Mouse (Mus musculus) kidney, postnatal 0 days (tissue): ENCODE measurements around the gene Acot8. TPM values are rescaled to one million over a fixed set of nuclear protein-coding genes. Genes with fewer than 3 reads are reported as not detected.

Experiments
- ATAC-seq: fragments of 200-750 bp; cut with Nextera tagmentation; replicated peaks from 2 replicates; pipeline ENCODE4 v1.8.0; 2017; ENCODE audit warnings: low read depth, moderate number of reproducible peaks, moderate TSS enrichment, moderate library complexity; ENCODE audit not compliant: low FRiP score
- DNase-seq: peaks from one replicate; pipeline ENCODE4 v3.0.0-alpha.2; 2016; ENCODE audit warnings: low spot score
- H3K27ac ChIP-seq: fragments of 300-500 bp; sonication (generic); 2 replicates; pipeline ENCODE4 v1.5.1; 2014; ENCODE audit warnings: mild to moderate bottlenecking
- H3K27me3 ChIP-seq: fragments of 300-500 bp; sonication (generic); 2 replicates; pipeline ENCODE4 v1.6.1; 2014; ENCODE audit warnings: low read length, mixed read lengths; ENCODE audit not compliant: insufficient read depth
- H3K36me3 ChIP-seq: fragments of 300-500 bp; sonication (generic); 2 replicates; pipeline ENCODE4 v1.6.1; 2014; ENCODE audit warnings: low read length, mixed read lengths; ENCODE audit not compliant: insufficient read depth
- H3K4me1 ChIP-seq: fragments of 300-500 bp; sonication (generic); replicated peaks from 2 replicates; pipeline ENCODE4 v1.6.1; 2014; ENCODE audit warnings: antibody characterized with exemption, low read length, mixed read lengths; ENCODE audit not compliant: insufficient read depth
- H3K4me2 ChIP-seq: fragments of 300-500 bp; sonication (generic); 2 replicates; pipeline ENCODE4 v1.6.1; 2014; ENCODE audit warnings: mild to moderate bottlenecking, low read length, moderate library complexity, mixed read lengths
- H3K4me3 ChIP-seq: fragments of 300-500 bp; sonication (generic); replicated peaks from 2 replicates; pipeline ENCODE4 v1.5.1; 2014; ENCODE audit warnings: low read depth, low read length
- H3K9ac ChIP-seq: fragments of 300-500 bp; sonication (generic); 2 replicates; pipeline ENCODE4 v1.6.1; 2014; ENCODE audit warnings: low read depth, low read length
- H3K9me3 ChIP-seq: fragments of 300-500 bp; sonication (generic); replicated peaks from 2 replicates; pipeline ENCODE4 v1.6.1; 2016; ENCODE audit warnings: low read length, inconsistent platforms, mixed read lengths
- CTCF ChIP-seq: IDR thresholded peaks from 2 replicates; pipeline ENCODE4 v1.5.1; 2016; ENCODE audit warnings: antibody characterized with exemption, low read depth, mild to moderate bottlenecking, moderate library complexity
- WGBS: fragments of 180-500 bp; shearing (Covaris S2); extraction: QIAGEN DNeasy Blood & Tissue Kit; methylation state at CpG from one replicate; pipeline ENCODE4 v1.1.7; 2014; 5-methylcytosine and 5-hydroxymethylcytosine counted together
- polyA plus RNA-seq: library from polyadenylated mRNA; unstranded; fragments of >200 nt; fragmentation: Nextera tagmentation; extraction: Ambion mirVana; gene quantifications from 2 replicates; pipeline ENCODE4 v1.2.1, GENCODE M21; 2015

The Acot8 gene
- 28.7 and 33.2 TPM in 2 replicates for polyA plus RNA-seq

DNA sequence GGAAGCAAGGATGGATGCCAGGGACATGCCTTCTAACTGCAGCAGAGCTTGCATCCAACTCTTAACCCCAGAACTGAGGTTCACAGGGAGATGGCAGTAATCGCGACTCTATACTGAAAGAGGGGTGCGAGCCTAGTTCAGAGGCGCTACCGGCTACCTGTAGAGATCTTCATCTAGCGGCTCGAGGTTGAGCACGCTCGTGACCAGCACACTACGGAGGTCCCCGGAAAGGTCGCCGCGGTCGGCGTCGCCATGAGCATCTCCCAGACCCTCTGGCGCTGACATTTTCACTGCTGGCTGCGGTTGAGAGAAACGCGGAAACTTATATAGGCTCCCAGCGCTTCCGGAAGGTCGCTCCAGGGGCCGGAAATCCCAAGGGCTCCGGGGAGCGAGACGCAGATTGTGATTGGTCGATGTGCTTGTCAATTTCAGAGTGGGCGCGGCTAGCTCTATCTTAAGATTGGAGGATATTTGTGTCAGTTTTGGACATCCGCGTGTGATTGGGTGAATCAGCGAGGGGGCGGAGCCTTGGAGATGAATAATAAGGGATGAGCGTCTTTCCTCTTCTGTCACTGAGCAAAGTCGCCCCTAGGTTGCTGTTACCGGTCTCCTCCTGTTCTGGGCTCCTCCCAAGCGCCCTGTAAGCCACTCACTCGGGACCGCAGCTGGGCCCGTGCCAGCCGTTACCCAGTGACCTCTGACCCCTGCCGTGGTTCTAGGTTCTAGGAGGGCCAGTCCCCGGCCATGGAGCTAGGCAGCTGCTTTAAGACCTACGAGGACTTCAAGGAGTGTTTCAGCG, at the start of gene Acot8, which contains the start of gene Zswim3:
Gene Acot8 (minus strand): TSS at position 350 of the 799 bp plus-strand sequence.
Gene Zswim3 (plus strand): TSS at position 566 of the 799 bp plus-strand sequence.
- DNase-seq (peak; percentile 99), ATAC-seq (peak; percentile 95)
- TF ChIP-seq CTCF, result no peak
- Histone ChIP-seq H3K36me3 (peaks cover 7% of the 10 kb centered on the region; the same call in 1 of the 2 replicates), H3K9me3 (no peaks in the 10 kb centered on the region), H3K4me2 (peak within 1 kb of the TSS; percentile 76), H3K27ac (peak within 1 kb of the TSS; percentile 87), H3K4me3 (peak within 1 kb of the TSS; percentile 76), H3K9ac (peak within 1 kb of the TSS; percentile 77), H3K4me1 (0 out of 2 replicates have a peak, but pooled peaks cover 19% of the 10 kb centered on the region), H3K27me3 (no peaks in the 10 kb centered on the region)
- under 1% methylated on average over 47 of the region's 47 CpGs for WGBS

DNA sequence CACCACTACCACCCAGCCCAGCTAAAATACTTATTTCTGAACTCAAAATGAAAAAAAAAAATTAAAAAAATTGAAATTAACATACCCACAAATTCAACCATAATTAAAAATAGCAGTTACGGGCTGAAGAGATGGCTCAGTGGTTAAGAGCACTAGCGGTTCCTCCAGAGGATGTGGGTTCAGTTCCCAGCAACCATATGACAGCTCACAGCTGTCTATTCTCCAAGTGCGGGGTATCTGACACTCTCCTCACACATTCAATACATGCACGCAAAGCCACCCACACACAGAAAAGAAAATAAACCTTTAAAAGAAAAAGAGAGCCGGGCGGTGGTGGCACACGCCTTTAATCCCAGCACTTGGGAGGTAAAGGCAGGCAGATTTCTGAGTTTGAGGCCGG, 45.4 kb upstream of the Acot8 start:
- WGBS, result 41% methylated on average over 8 of the region's 8 CpGs
- Histone ChIP-seq H3K36me3 (no peaks in the 10 kb centered on the region), H3K4me1 (no peaks in the 10 kb centered on the region), H3K9me3 (no peaks in the 10 kb centered on the region), H3K27ac (no peak overlapping the region), H3K4me2 (no peak overlapping the region), H3K4me3 (no peak overlapping the region), H3K27me3 (no peaks in the 10 kb centered on the region; the same call in 1 of the 2 replicates), H3K9ac (no peak overlapping the region)
- ATAC-seq (no peak), DNase-seq (no peak)
- TF ChIP-seq CTCF, result no peak

DNA sequence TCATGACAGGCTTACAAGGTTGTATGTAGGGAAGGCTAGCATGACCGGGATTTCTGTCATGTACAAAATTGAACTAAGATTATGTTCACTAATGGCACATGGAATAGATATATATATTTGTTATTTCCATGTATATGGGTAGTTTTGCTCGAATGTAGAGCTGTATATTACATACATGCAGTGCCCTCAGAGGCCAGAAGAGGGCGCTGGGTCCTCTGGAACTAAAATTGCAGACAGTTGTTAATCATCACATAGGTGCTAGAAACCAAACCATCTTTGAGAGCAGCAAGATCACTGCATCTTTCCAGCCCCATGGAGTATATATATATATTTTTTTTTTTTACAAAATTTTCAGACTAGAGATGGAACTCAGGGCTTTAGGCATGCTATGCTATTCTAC, 41.1 kb upstream of the Acot8 start:
- Histone ChIP-seq H3K4me1 (no peaks in the 10 kb centered on the region), H3K9me3 (no peaks in the 10 kb centered on the region), H3K4me3 (no peak overlapping the region), H3K27me3 (no peaks in the 10 kb centered on the region), H3K27ac (no peak overlapping the region), H3K9ac (no peak overlapping the region), H3K4me2 (no peak overlapping the region), H3K36me3 (no peaks in the 10 kb centered on the region)
- 54% methylated on average over 3 of the region's 3 CpGs for WGBS
- peak; percentile 59 for TF ChIP-seq CTCF
- ATAC-seq, result no peak
- DNase-seq, result no peak

DNA sequence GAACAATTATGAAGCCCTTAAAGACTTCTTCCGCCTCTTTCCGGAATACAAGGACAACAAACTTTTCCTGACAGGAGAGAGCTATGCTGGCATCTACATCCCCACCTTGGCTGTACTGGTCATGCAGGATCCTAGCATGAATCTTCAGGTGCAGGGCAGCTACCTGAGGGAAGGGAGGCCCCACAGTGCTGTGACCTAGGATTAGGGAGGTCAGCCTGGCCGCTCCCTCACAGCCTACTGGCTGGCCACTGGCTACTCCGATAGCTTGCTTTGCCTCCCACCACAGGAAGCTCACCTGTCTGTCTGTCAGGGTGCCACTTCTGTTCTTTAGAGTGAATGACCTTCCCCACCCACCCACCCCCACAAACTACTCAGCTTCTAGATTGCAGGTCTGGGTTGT, 30.5 kb upstream of the Acot8 start:
- H3K9me3 ChIP-seq, result no peaks in the 10 kb centered on the region
- DNase-seq (no peak), ATAC-seq (no peak)
- no peaks in the 10 kb centered on the region for H3K27me3 ChIP-seq
- WGBS, result 94% methylated on average over 4 of the region's 4 CpGs
- H3K4me3 ChIP-seq, result no peak overlapping the region
- TF ChIP-seq CTCF, result no peak
- H3K4me2 ChIP-seq, result peak overlapping the region; percentile 99; the same call in 1 of the 2 replicates
- H3K9ac ChIP-seq, result no peak overlapping the region
- no peak overlapping the region for H3K27ac ChIP-seq
- peaks cover 13% of the 10 kb centered on the region; the same call in 1 of the 2 replicates for H3K4me1 ChIP-seq
- H3K36me3 ChIP-seq, result peaks cover 38% of the 10 kb centered on the region

DNA sequence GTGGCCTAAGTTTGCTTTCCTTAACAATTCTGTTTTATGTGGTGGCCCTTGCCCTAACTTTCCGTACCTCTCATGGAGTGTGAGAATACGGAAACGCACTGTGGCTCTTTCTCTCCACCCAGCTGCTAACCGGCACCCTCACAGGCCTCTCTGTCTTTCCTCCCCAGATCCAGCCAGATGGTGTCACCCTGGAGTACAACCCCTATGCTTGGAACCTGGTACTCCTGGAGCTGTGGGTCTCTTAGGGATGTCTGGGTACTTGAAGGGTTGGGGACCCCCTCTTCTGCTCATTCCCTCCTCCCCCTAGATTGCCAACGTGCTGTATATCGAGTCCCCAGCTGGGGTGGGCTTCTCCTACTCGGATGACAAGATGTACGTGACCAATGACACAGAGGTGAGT, 29.8 kb upstream of the Acot8 start:
- H3K9ac ChIP-seq, result peak overlapping the region; percentile 74
- H3K4me1 ChIP-seq, result peaks cover 13% of the 10 kb centered on the region; the same call in 1 of the 2 replicates
- peak overlapping the region; percentile 66 for H3K4me3 ChIP-seq
- WGBS, result 38% methylated on average over 8 of the region's 8 CpGs
- H3K36me3 ChIP-seq, result peaks cover 31% of the 10 kb centered on the region
- TF ChIP-seq CTCF, result 0 out of 2 replicates have a peak, but pooled peaks have one; percentile 27
- no peaks in the 10 kb centered on the region for H3K9me3 ChIP-seq
- no peak overlapping the region for H3K27ac ChIP-seq
- DNase-seq, result peak; percentile 17
- peak overlapping the region; percentile 99 for H3K4me2 ChIP-seq
- ATAC-seq, result no peak
- no peaks in the 10 kb centered on the region for H3K27me3 ChIP-seq

DNA sequence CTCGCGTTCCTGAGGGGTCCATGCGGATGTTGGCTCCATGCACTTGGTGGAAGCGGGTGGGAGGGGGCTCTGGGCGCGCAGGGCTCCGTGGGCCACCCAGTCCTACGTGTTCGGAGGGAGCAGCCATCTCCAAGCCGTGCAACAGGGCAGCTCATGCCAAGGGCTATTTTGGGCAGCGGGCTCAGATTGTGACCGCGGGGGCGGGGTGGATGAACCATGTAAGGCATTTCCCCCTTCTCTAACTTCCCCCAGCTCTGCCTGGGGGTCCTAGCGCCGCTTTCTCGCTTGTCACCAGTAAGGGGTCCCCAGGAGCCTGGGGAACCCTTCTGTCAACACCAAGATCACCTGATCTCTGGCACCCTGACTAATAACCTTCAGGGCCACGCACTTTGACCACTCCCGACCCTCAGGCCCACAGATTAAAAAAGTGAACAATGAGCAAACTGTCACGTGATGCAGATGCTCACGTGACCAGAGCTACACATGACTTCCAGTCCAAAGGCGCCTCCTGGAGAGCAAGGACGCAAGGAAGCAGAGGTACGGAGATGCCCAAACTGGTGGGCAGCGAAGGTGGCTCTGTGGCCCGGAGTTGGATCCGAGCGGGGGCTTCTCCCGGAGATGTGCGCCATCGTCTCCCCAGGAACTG, 28.8 kb upstream of the Acot8 start, which contains the start of gene Neurl2:
Gene Neurl2 (minus strand): TSS at position 143 of the 646 bp plus-strand sequence.
- H3K36me3 ChIP-seq, result peaks cover 21% of the 10 kb centered on the region
- H3K9me3 ChIP-seq, result no peaks in the 10 kb centered on the region
- under 1% methylated on average over 31 of the region's 31 CpGs for WGBS
- DNase-seq (peak; percentile 94), ATAC-seq (peak; percentile 50)
- peak within 1 kb of the TSS; percentile 99 for H3K4me2 ChIP-seq
- peaks cover 13% of the 10 kb centered on the region; the same call in 1 of the 2 replicates for H3K4me1 ChIP-seq
- TF ChIP-seq CTCF, result 0 out of 2 replicates have a peak, but pooled peaks have one; percentile 2
- H3K27me3 ChIP-seq, result no peaks in the 10 kb centered on the region
- H3K4me3 ChIP-seq, result peak within 1 kb of the TSS; percentile 66
- H3K27ac ChIP-seq, result peak within 1 kb of the TSS; percentile 90
- H3K9ac ChIP-seq, result peak within 1 kb of the TSS; percentile 74
